9 mouse cellular contexts compared by ENCODE assay signal in genomic region chr7:135900861-135901321, GRCm38 (mm10).
A peak's percentile ranks its signal among the peaks of the same experiment; 100 is the strongest.
DNase-seq lines count a peak whose midpoint lies in the region; ATAC-seq and TF ChIP-seq lines count a peak whose summit lies in the region.
"Had no signal": no experiment of that assay in that cellular context is flagged by ENCODE, and none has a peak within 500 bp of the region (broad histone marks: within the 10 kb centered on the region; RNA-seq: fewer than 3 reads in every experiment).

No protein-coding gene starts in this region.

- H3K27ac ChIP-seq in intestine, embryonic 14.5 days (ENCODE audit: low read depth): 0 out of 2 replicates have a peak overlapping the region, but pooled peaks have one; percentile 10
- H3K27ac ChIP-seq in intestine, embryonic 16.5 days (ENCODE audit: low read length): no peak overlapping the region
- H3K27ac ChIP-seq in embryonic facial prominence, embryonic 13.5 days: peak overlapping the region; percentile 62
- H3K27ac ChIP-seq in lung, postnatal 0 days (ENCODE audit: low read length): no peak overlapping the region
- H3K27ac ChIP-seq in hindbrain, embryonic 10.5 days: no peak overlapping the region

- H3K9me3 ChIP-seq in intestine, embryonic 14.5 days (ENCODE audit: control insufficient read depth, low read length): no peaks in the 10 kb centered on the region
- no peaks in the 10 kb centered on the region for H3K9me3 ChIP-seq in intestine, embryonic 16.5 days (ENCODE audit: control insufficient read depth, low read length)
- H3K9me3 ChIP-seq in embryonic facial prominence, embryonic 13.5 days: no peaks in the 10 kb centered on the region
- no peaks in the 10 kb centered on the region for H3K9me3 ChIP-seq in lung, postnatal 0 days (ENCODE audit: low read length)
- H3K9me3 ChIP-seq in hindbrain, embryonic 10.5 days: no peaks in the 10 kb centered on the region

- no peak overlapping the region for H3K9ac ChIP-seq in intestine, embryonic 14.5 days (ENCODE audit: low read length)
- H3K9ac ChIP-seq in intestine, embryonic 16.5 days (ENCODE audit: low read depth, low read length): no peak overlapping the region
- no peak overlapping the region for H3K9ac ChIP-seq in embryonic facial prominence, embryonic 13.5 days
- H3K9ac ChIP-seq in lung, postnatal 0 days (replicated peaks; ENCODE audit: low read depth): no peak overlapping the region

- TF ChIP-seq CTCF in lung, postnatal 0 days (IDR thresholded peaks at IDR 0.05): no peak

- no peak for TF ChIP-seq EP300 in lung, postnatal 0 days (IDR thresholded peaks at IDR 0.05)

- no peak for DNase-seq in intestine, embryonic 14.5 days (ENCODE audit: low spot score)
- peak; percentile 70 to 76 for DNase-seq in heart, postnatal 10 days
- DNase-seq in lung, postnatal 0 days (ENCODE audit: low spot score): no peak
- DNase-seq in adipocyte (ENCODE audit: low spot score): no peak
- DNase-seq in hindbrain, embryonic 10.5 days (ENCODE audit: low spot score): no peak

- WGBS in intestine, embryonic 14.5 days: 21% methylated on average over 10 of the region's 10 CpGs
- WGBS in intestine, embryonic 16.5 days: 38% methylated on average over 10 of the region's 10 CpGs
- 48% methylated on average over 10 of the region's 10 CpGs for WGBS in embryonic facial prominence, embryonic 13.5 days
- WGBS in lung, postnatal 0 days: 42% methylated on average over 10 of the region's 10 CpGs
- WGBS in hindbrain, embryonic 10.5 days: 65% methylated on average over 10 of the region's 10 CpGs

- ATAC-seq in intestine, embryonic 14.5 days (replicated peaks; ENCODE audit: low FRiP score, low TSS enrichment, low read depth): 0 out of 2 replicates have a peak, but pooled peaks have one; percentile 32
- ATAC-seq in intestine, embryonic 16.5 days: no peak
- ATAC-seq in embryonic facial prominence, embryonic 13.5 days (ENCODE audit: insufficient number of reproducible peaks, insufficient read depth, low FRiP score, low TSS enrichment, low read depth): no peak
- ATAC-seq in lung, postnatal 0 days: peak; percentile 25; the same call in 1 of the 2 replicates
- ATAC-seq in CD4-positive, CD25-positive, alpha-beta regulatory T cell, adult 4 months: no peak

- H3K27me3 ChIP-seq in intestine, embryonic 14.5 days (replicated peaks; ENCODE audit: control insufficient read depth, insufficient read depth, low read length): no peaks in the 10 kb centered on the region
- H3K27me3 ChIP-seq in intestine, embryonic 16.5 days (replicated peaks; ENCODE audit: control insufficient read depth, insufficient read depth, low read length): no peaks in the 10 kb centered on the region
- no peaks in the 10 kb centered on the region for H3K27me3 ChIP-seq in embryonic facial prominence, embryonic 13.5 days
- H3K27me3 ChIP-seq in lung, postnatal 0 days (replicated peaks; ENCODE audit: insufficient read depth, low read length): no peaks in the 10 kb centered on the region
- H3K27me3 ChIP-seq in hindbrain, embryonic 10.5 days (ENCODE audit: insufficient read depth, poor library complexity, severe bottlenecking): no peaks in the 10 kb centered on the region

- H3K4me2 ChIP-seq in intestine, embryonic 14.5 days (ENCODE audit: low read length): no peak overlapping the region
- H3K4me2 ChIP-seq in intestine, embryonic 16.5 days (ENCODE audit: low read depth, low read length): no peak overlapping the region
- H3K4me2 ChIP-seq in embryonic facial prominence, embryonic 13.5 days: no peak overlapping the region
- H3K4me2 ChIP-seq in lung, postnatal 0 days (replicated peaks; ENCODE audit: low read depth, low read length): no peak overlapping the region

- no peak overlapping the region for H3K4me3 ChIP-seq in intestine, embryonic 14.5 days (ENCODE audit: low read depth, low read length)
- no peak overlapping the region for H3K4me3 ChIP-seq in intestine, embryonic 16.5 days (ENCODE audit: low read length)
- no peak overlapping the region for H3K4me3 ChIP-seq in embryonic facial prominence, embryonic 13.5 days
- no peak overlapping the region for H3K4me3 ChIP-seq in lung, postnatal 0 days (ENCODE audit: low read depth, low read length)
- no peak overlapping the region for H3K4me3 ChIP-seq in hindbrain, embryonic 10.5 days
- H3K4me3 ChIP-seq: erythroblast, embryonic 14.5 days had no signal

- intact Hi-C loops in heart, postnatal 10 days (cut with DNase I): no loop called here

- no peaks in the 10 kb centered on the region for H3K36me3 ChIP-seq in intestine, embryonic 14.5 days (ENCODE audit: control insufficient read depth, insufficient read depth, low read length)
- H3K36me3 ChIP-seq in intestine, embryonic 16.5 days (ENCODE audit: control insufficient read depth, insufficient read depth, low read length): no peaks in the 10 kb centered on the region
- no peaks in the 10 kb centered on the region for H3K36me3 ChIP-seq in embryonic facial prominence, embryonic 13.5 days
- no peaks in the 10 kb centered on the region for H3K36me3 ChIP-seq in lung, postnatal 0 days (ENCODE audit: insufficient read depth, low read length)
- no peaks in the 10 kb centered on the region for H3K36me3 ChIP-seq in hindbrain, embryonic 10.5 days

- H3K4me1 ChIP-seq in intestine, embryonic 14.5 days (replicated peaks; ENCODE audit: control insufficient read depth, insufficient read depth, low read length): peaks cover 7% of the 10 kb centered on the region; the same call in 1 of the 2 replicates
- H3K4me1 ChIP-seq in intestine, embryonic 16.5 days (ENCODE audit: control insufficient read depth, insufficient read depth, low read length): peaks cover 10% of the 10 kb centered on the region; the same call in 1 of the 2 replicates
- peaks cover 16% of the 10 kb centered on the region for H3K4me1 ChIP-seq in embryonic facial prominence, embryonic 13.5 days
- no peaks in the 10 kb centered on the region; the same call in 1 of the 2 replicates for H3K4me1 ChIP-seq in lung, postnatal 0 days (ENCODE audit: insufficient read depth, low read depth, low read length)
- 0 out of 2 replicates have a peak, but pooled peaks cover 4% of the 10 kb centered on the region for H3K4me1 ChIP-seq in hindbrain, embryonic 10.5 days (replicated peaks)

Comparison
In these comparisons a context has a peak if more than half of its experiments do, and no peak if none do; other contexts are left out.
1. ATAC-seq: peak in intestine, embryonic 14.5 days (single experiment) and lung, postnatal 0 days (single experiment); none in intestine, embryonic 16.5 days (single experiment), embryonic facial prominence, embryonic 13.5 days (single experiment) and CD4-positive, CD25-positive, alpha-beta regulatory T cell, adult 4 months (single experiment).
2. H3K27ac ChIP-seq: peak in intestine, embryonic 14.5 days (single experiment) and embryonic facial prominence, embryonic 13.5 days (single experiment); none in intestine, embryonic 16.5 days (single experiment), lung, postnatal 0 days (single experiment) and hindbrain, embryonic 10.5 days (single experiment).
3. DNase-seq: peak in heart, postnatal 10 days (2 of 2); none in intestine, embryonic 14.5 days (single experiment), lung, postnatal 0 days (single experiment), adipocyte (single experiment) and hindbrain, embryonic 10.5 days (single experiment).